Mouse (Mus musculus) hindbrain, postnatal 0 days (tissue): ENCODE measurements around the gene Rgl3. TPM values are rescaled to one million over a fixed set of nuclear protein-coding genes. Genes with fewer than 3 reads are reported as not detected.

Experiments
- ATAC-seq: fragments of 200-750 bp; cut with Nextera tagmentation; 2 replicates; pipeline ENCODE4 v1.8.0; 2017; ENCODE audit warnings: mild to moderate bottlenecking, moderate TSS enrichment, moderate library complexity
- DNase-seq: peaks from one replicate; pipeline ENCODE4 v3.0.0-alpha.2; 2015; ENCODE audit warnings: low spot score
- H3K27ac ChIP-seq: fragments of 300-500 bp; sonication (generic); 2 replicates; pipeline ENCODE4 v1.5.1; 2014; ENCODE audit warnings: mild to moderate bottlenecking
- H3K27me3 ChIP-seq: fragments of 300-500 bp; sonication (generic); 2 replicates; pipeline ENCODE4 v1.6.1; 2014; ENCODE audit warnings: low read length, mixed read lengths; ENCODE audit not compliant: insufficient read depth
- H3K36me3 ChIP-seq: fragments of 300-500 bp; sonication (generic); 2 replicates; pipeline ENCODE4 v1.6.1; 2014; ENCODE audit warnings: low read length, mixed read lengths; ENCODE audit not compliant: insufficient read depth
- H3K4me1 ChIP-seq: fragments of 300-500 bp; sonication (generic); 2 replicates; pipeline ENCODE4 v1.6.1; 2014; ENCODE audit warnings: antibody characterized with exemption, low read length, mixed read lengths; ENCODE audit not compliant: insufficient read depth
- H3K4me2 ChIP-seq: fragments of 300-500 bp; sonication (generic); 2 replicates; pipeline ENCODE4 v1.6.1; 2014; ENCODE audit warnings: low read depth, mild to moderate bottlenecking, low read length, moderate library complexity, mixed read lengths
- H3K4me3 ChIP-seq: fragments of 300-500 bp; sonication (generic); 2 replicates; pipeline ENCODE4 v1.5.1; 2014; ENCODE audit warnings: low read length
- H3K9ac ChIP-seq: fragments of 300-500 bp; sonication (generic); replicated peaks from 2 replicates; pipeline ENCODE4 v1.6.1; 2014; ENCODE audit warnings: mild to moderate bottlenecking, low read length, moderate library complexity, mixed read lengths
- H3K9me3 ChIP-seq: fragments of 300-500 bp; sonication (generic); 2 replicates; pipeline ENCODE4 v1.6.1; 2016; ENCODE audit warnings: low read length, mixed read lengths
- CTCF ChIP-seq: IDR thresholded peaks from 2 replicates; pipeline ENCODE4 v1.5.1; 2016; ENCODE audit warnings: antibody characterized with exemption, control low read depth, low read depth
- WGBS: fragments of 180-500 bp; shearing (Covaris S2); extraction: QIAGEN DNeasy Blood & Tissue Kit; methylation state at CpG from one replicate; pipeline ENCODE4 v1.1.7; 2014; 5-methylcytosine and 5-hydroxymethylcytosine counted together
- polyA plus RNA-seq: library from polyadenylated mRNA; unstranded; fragments of >200 nt; fragmentation: Nextera tagmentation; extraction: Ambion mirVana; gene quantifications from 2 replicates; pipeline ENCODE4 v1.2.1, GENCODE M21; 2015
- total RNA-seq: library from RNA; depleted of rRNA; stranded (reverse); fragments of >200 nt; gene quantifications from 2 replicates; pipeline ENCODE4 v1.2.3, GENCODE M21; 2014

Rgl3 gene
- total and polyA plus RNA-seq, 2 experiments from 2014 or later = 2.5 to 5.1 TPM

- peak; percentile 99 for ATAC-seq
- H3K27me3 ChIP-seq = no peaks in the 10 kb centered on the region
- peak; percentile 100 for DNase-seq
- WGBS = 5% methylated on average over 57 of the region's 57 CpGs
- peaks cover 11% of the 10 kb centered on the region for H3K4me1 ChIP-seq
- no peaks in the 10 kb centered on the region for H3K9me3 ChIP-seq
- peak within 1 kb of the TSS; percentile 79 for H3K9ac ChIP-seq
- H3K36me3 ChIP-seq = peaks cover 26% of the 10 kb centered on the region
- TF ChIP-seq CTCF = no peak; the same call in 1 of the 2 replicates
- H3K4me3 ChIP-seq = peak within 1 kb of the TSS; percentile 71
- peak within 1 kb of the TSS; percentile 89 for H3K4me2 ChIP-seq
- peak within 1 kb of the TSS; percentile 83 for H3K27ac ChIP-seq
Measured at GRCm38 (mm10) chr9:22002194-22003162, 13.2 kb upstream of the Rgl3 start, which contains the start of the genes Ccdc151 and Prkcsh. TSS of gene Ccdc151 (minus strand) at chr9:22002634. TSS of gene Prkcsh (plus strand) at chr9:22002806.

- Histone ChIP-seq H3K27ac (peak overlapping the region; percentile 58; the same call in 1 of the 2 replicates), H3K4me1 (peaks cover 11% of the 10 kb centered on the region), H3K36me3 (peaks cover 18% of the 10 kb centered on the region), H3K4me2 (peak overlapping the region; percentile 63), H3K4me3 (no peak overlapping the region), H3K9ac (no peak overlapping the region), H3K9me3 (no peaks in the 10 kb centered on the region), H3K27me3 (no peaks in the 10 kb centered on the region)
- no peak for ATAC-seq
- DNase-seq = no peak
- WGBS = 83% methylated on average over 4 of the region's 4 CpGs
- peak; percentile 40 for TF ChIP-seq CTCF
Measured at GRCm38 (mm10) chr9:22001633-22002032, 12.4 kb upstream of the Rgl3 start.

GRCm38 (mm10) chr9:22000296-22000695, 11.1 kb upstream of the Rgl3 start:
- DNase-seq (no peak), ATAC-seq (no peak)
- no peak for TF ChIP-seq CTCF
- H3K4me1 ChIP-seq = peaks cover 11% of the 10 kb centered on the region
- H3K27ac ChIP-seq = no peak overlapping the region
- 94% methylated on average over 6 of the region's 6 CpGs for WGBS
- H3K4me3 ChIP-seq = no peak overlapping the region
- no peak overlapping the region for H3K4me2 ChIP-seq
- 0 out of 2 replicates have a peak, but pooled peaks cover 6% of the 10 kb centered on the region for H3K36me3 ChIP-seq
- H3K9me3 ChIP-seq = no peaks in the 10 kb centered on the region
- no peak overlapping the region for H3K9ac ChIP-seq
- H3K27me3 ChIP-seq = no peaks in the 10 kb centered on the region

GRCm38 (mm10) chr9:21996178-21996867, 7.1 kb upstream of the Rgl3 start:
- H3K27me3 ChIP-seq = 0 out of 2 replicates have a peak, but pooled peaks cover 1% of the 10 kb centered on the region
- no peaks in the 10 kb centered on the region for H3K9me3 ChIP-seq
- no peaks in the 10 kb centered on the region for H3K36me3 ChIP-seq
- TF ChIP-seq CTCF = no peak
- 82% methylated on average over 3 of the region's 3 CpGs for WGBS
- ATAC-seq = no peak
- no peak for DNase-seq
- no peak overlapping the region for H3K4me3 ChIP-seq
- no peak overlapping the region for H3K9ac ChIP-seq
- H3K4me1 ChIP-seq = no peaks in the 10 kb centered on the region
- H3K4me2 ChIP-seq = no peak overlapping the region
- no peak overlapping the region for H3K27ac ChIP-seq

GRCm38 (mm10) chr9:21992227-21992626, 3.0 kb upstream of the Rgl3 start:
- Histone ChIP-seq H3K4me1 (peaks cover 16% of the 10 kb centered on the region), H3K4me2 (no peak overlapping the region), H3K9ac (no peak overlapping the region), H3K9me3 (no peaks in the 10 kb centered on the region), H3K27me3 (peaks cover 27% of the 10 kb centered on the region), H3K4me3 (no peak overlapping the region), H3K36me3 (no peaks in the 10 kb centered on the region), H3K27ac (no peak overlapping the region)
- TF ChIP-seq CTCF = no peak
- ATAC-seq (no peak), DNase-seq (no peak)
- WGBS = 81% methylated on average over 4 of the region's 4 CpGs

- H3K4me1 ChIP-seq = peaks cover 16% of the 10 kb centered on the region
- no peak overlapping the region for H3K27ac ChIP-seq
- H3K9ac ChIP-seq = peak overlapping the region; percentile 45
- peak; percentile 34; the same call in 1 of the 2 replicates for TF ChIP-seq CTCF
- ATAC-seq = peak; percentile 30; the same call in 1 of the 2 replicates
- peak overlapping the region; percentile 73 for H3K4me2 ChIP-seq
- H3K4me3 ChIP-seq = peak overlapping the region; percentile 41
- WGBS = under 1% methylated on average over 32 of the region's 32 CpGs
- no peak for DNase-seq
- H3K9me3 ChIP-seq = no peaks in the 10 kb centered on the region
- peaks cover 27% of the 10 kb centered on the region for H3K27me3 ChIP-seq
- no peaks in the 10 kb centered on the region for H3K36me3 ChIP-seq
Measured at GRCm38 (mm10) chr9:21988421-21989101, 685 bp downstream of the Rgl3 start.
